Mouse (Mus musculus): ENCODE measurements at regions not wholly inside any gene's neighbourhood (a gene's known extent, or its start where the extent isn't known, plus 50 kb on each side); places are given as distances from the start of the nearest gene placed in this dataset.

DNA sequence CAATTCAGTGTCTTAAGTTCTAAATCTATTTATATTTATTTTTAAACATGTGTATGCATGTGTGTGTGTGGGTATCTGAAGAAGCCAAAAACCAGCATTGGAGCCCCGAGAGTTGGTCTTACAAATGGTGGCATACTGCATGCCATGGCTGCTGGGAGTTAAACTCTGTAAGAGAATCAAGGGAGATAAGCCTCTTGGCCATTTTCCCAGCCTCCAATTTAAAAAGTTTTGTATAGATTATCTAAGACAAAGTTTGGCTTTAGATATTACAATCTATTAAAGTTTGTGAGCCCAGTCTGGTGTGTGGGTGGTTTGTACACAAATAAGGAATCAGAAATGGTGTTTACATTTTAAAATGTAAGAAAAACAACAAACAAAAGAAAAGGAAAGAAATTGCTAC is 343.2 kb upstream of the Marcks start:
- in situ Hi-C loops (cut with MboI; ENCODE audit: low pct_ligation_motif_present, low pct_unique_long_range_greater_than_20kb, low sequenced_read_pairs) (no loop called here), dilution Hi-C loops (cut with MboI; ENCODE audit: extremely low pct_ligation_motif_present, extremely low pct_unique_long_range_greater_than_20kb, low sequenced_read_pairs) (no loop called here)
- H3K27ac ChIP-seq (ENCODE audit: insufficient read depth, low read depth), result no peak overlapping the region
- no peaks in the 10 kb centered on the region for H3K27me3 ChIP-seq (replicated peaks)
- no peaks in the 10 kb centered on the region for H3K79me2 ChIP-seq (replicated peaks; ENCODE audit: control insufficient read depth, extremely low read depth, insufficient read depth, poor library complexity, severe bottlenecking)
- no peak overlapping the region for H3K4me2 ChIP-seq (ENCODE audit: insufficient read depth, low read depth, poor library complexity, severe bottlenecking)
- H3K4me1 ChIP-seq (ENCODE audit: control insufficient read depth in 1 of 2, insufficient read depth in 2 of 2), result no peaks in the 10 kb centered on the region
- TF ChIP-seq UBTF (IDR thresholded peaks at IDR 0.05; ENCODE audit: low read depth, low read length) (no peak), HCFC1 (IDR thresholded peaks at IDR 0.05; ENCODE audit: low read depth, low read length) (no peak), ZKSCAN1 (IDR thresholded peaks at IDR 0.05; ENCODE audit: borderline replicate concordance, low read depth, low read length) (no peak), GABPA (IDR thresholded peaks at IDR 0.05; ENCODE audit: insufficient replicate concordance, low read depth, low read length) (no peak), JUND (conservative IDR thresholded peaks at IDR 0.05; ENCODE audit: low read depth, low read length) (no peak)
- no peaks in the 10 kb centered on the region for H3K36me3 ChIP-seq (replicated peaks in 1 of 2; ENCODE audit: control insufficient read depth in 1 of 2, insufficient read depth in 1 of 2, low read length in 1 of 2)
- DNase-seq (ENCODE audit: extremely low read depth), result no peak
- H3K9ac ChIP-seq (ENCODE audit: insufficient read depth, low read depth), result no peak overlapping the region
- H3K4me3 ChIP-seq (replicated peaks in 1 of 3; ENCODE audit: low read depth in 2 of 3, low read length in 2 of 3, poor library complexity in 1 of 3), result no peak overlapping the region
- H3K9me3 ChIP-seq (replicated peaks; ENCODE audit: low read length), result no peaks in the 10 kb centered on the region

GRCm38 (mm10) chr10:37480331-37480730 is 341.6 kb upstream of the Marcks start:
- no peak for TF ChIP-seq HCFC1 (IDR thresholded peaks at IDR 0.05; ENCODE audit: low read depth, low read length)
- TF ChIP-seq NELFE (IDR thresholded peaks at IDR 0.05; ENCODE audit: low read depth, low read length), result no peak
- TF ChIP-seq UBTF (IDR thresholded peaks at IDR 0.05; ENCODE audit: low read depth, low read length), result no peak
- TF ChIP-seq GABPA (IDR thresholded peaks at IDR 0.05; ENCODE audit: insufficient replicate concordance, low read depth, low read length), result no peak
- no peak for TF ChIP-seq ZMIZ1 (IDR thresholded peaks at IDR 0.05; ENCODE audit: low read depth, low read length)
- TF ChIP-seq CHD1 (IDR thresholded peaks at IDR 0.05; ENCODE audit: low read depth, low read length), result no peak
- TF ChIP-seq USF2 (conservative IDR thresholded peaks at IDR 0.05; ENCODE audit: low read depth, low read length), result no peak
- TF ChIP-seq SIN3A (IDR thresholded peaks at IDR 0.05; ENCODE audit: low read length), result no peak
- no peak for TF ChIP-seq E2F4 (IDR thresholded peaks at IDR 0.05; ENCODE audit: insufficient replicate concordance, low read depth, low read length)
- TF ChIP-seq ZNF384 (IDR thresholded peaks at IDR 0.05; ENCODE audit: low read depth, low read length), result no peak
- TF ChIP-seq RCOR1 (conservative IDR thresholded peaks at IDR 0.05; ENCODE audit: low read depth, low read length), result no peak
- no peak for TF ChIP-seq JUN (IDR thresholded peaks at IDR 0.05; ENCODE audit: insufficient read depth, low read depth, low read length)
- TF ChIP-seq CHD2 (IDR thresholded peaks at IDR 0.05; ENCODE audit: low read length), result no peak
- TF ChIP-seq ZC3H11A (IDR thresholded peaks at IDR 0.05; ENCODE audit: low read depth, low read length), result no peak
- no peak for TF ChIP-seq RAD21 (IDR thresholded peaks at IDR 0.05; ENCODE audit: low read depth, low read length)
- no peak for TF ChIP-seq TCF12 (IDR thresholded peaks at IDR 0.05; ENCODE audit: low read depth, low read length)
- no peak for TF ChIP-seq TBP (conservative IDR thresholded peaks at IDR 0.05; ENCODE audit: low read depth, low read length)
- Histone ChIP-seq H3K9me3 (replicated peaks; ENCODE audit: low read length) (no peaks in the 10 kb centered on the region), H3K79me2 (replicated peaks; ENCODE audit: control insufficient read depth, extremely low read depth, insufficient read depth, poor library complexity, severe bottlenecking) (no peaks in the 10 kb centered on the region), H3K4me2 (ENCODE audit: insufficient read depth, low read depth, poor library complexity, severe bottlenecking) (no peak overlapping the region), H3K4me3 (replicated peaks in 1 of 3; ENCODE audit: low read depth in 2 of 3, low read length in 2 of 3, poor library complexity in 1 of 3) (no peak overlapping the region), H3K27ac (ENCODE audit: insufficient read depth, low read depth) (no peak overlapping the region), H3K4me1 (ENCODE audit: control insufficient read depth in 1 of 2, insufficient read depth in 2 of 2) (peaks cover 2 to 3% of the 10 kb centered on the region in 2 experiments; a peak in 3 of 4 replicates), H3K9ac (ENCODE audit: insufficient read depth, low read depth) (no peak overlapping the region), H3K36me3 (replicated peaks in 1 of 2; ENCODE audit: control insufficient read depth in 1 of 2, insufficient read depth in 1 of 2, low read length in 1 of 2) (no peaks in the 10 kb centered on the region), H3K27me3 (replicated peaks) (no peaks in the 10 kb centered on the region)
- dilution Hi-C loops (cut with MboI; ENCODE audit: extremely low pct_ligation_motif_present, extremely low pct_unique_long_range_greater_than_20kb, low sequenced_read_pairs), result no loop called here
- in situ Hi-C loops (cut with MboI; ENCODE audit: low pct_ligation_motif_present, low pct_unique_long_range_greater_than_20kb, low sequenced_read_pairs), result no loop called here
- DNase-seq (ENCODE audit: extremely low read depth), result no peak

Measured in CH12.LX (cell line).